Mouse (Mus musculus): Measurements from ENCODE around the gene Tmem91.
"Not testable (repeated sequence)": the region's sequence is repeated elsewhere in the genome, so short reads cannot be mapped to it uniquely, and the experiment has no call there.

The Tmem91 gene

GRCm38 (mm10) chr7:25674719-25675300, at the start of gene Tmem91:
Gene Tmem91 (minus strand): TSS chr7:25675166.
- Histone ChIP-seq H3K36me3 (ENCODE audit: insufficient read depth, low read length) (peaks cover 24% of the 10 kb centered on the region), H3K4me3 (replicated peaks; ENCODE audit: low read length) (peak within 1 kb of the TSS; percentile 81), H3K27me3 (ENCODE audit: insufficient read depth, low read length) (peaks cover 46% of the 10 kb centered on the region), H3K9me3 (ENCODE audit: low read length) (no peaks in the 10 kb centered on the region), H3K4me1 (replicated peaks; ENCODE audit: low read depth, low read length) (peaks cover 53% of the 10 kb centered on the region)
- TF ChIP-seq CTCF (conservative IDR thresholded peaks at IDR 0.05; ENCODE audit: low read length) (no peak), NANOG (IDR thresholded peaks at IDR 0.05; ENCODE audit: borderline replicate concordance, low read length) (no peak), POU5F1 (IDR thresholded peaks at IDR 0.05; ENCODE audit: borderline replicate concordance, low read length) (no peak)

DNA sequence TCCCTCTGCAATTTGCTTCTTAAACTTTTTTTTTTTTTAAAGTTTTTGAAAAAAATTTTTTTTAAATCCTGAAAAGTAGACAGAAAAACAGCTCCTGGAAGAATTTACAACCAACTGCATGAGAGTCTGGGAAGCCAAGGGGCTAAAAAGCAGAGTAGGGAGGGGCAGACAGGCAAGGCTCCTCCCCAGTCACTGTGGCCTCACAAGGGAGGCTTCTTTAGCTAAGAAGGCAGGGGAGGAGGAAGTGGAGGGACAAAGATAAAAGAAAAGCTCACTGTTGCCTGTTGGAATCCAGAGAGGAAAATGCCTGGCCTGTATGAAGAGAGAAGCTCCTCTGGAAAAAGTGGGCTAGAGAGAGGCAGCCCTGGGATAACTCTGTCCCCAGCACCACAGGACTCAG, 46.8 kb upstream of the Tmem91 start:
- H3K4me3 ChIP-seq (replicated peaks; ENCODE audit: low read length); H3K27me3 ChIP-seq (ENCODE audit: insufficient read depth, low read length); H3K9me3 ChIP-seq (ENCODE audit: low read length): not testable (repeated sequence)
- H3K4me1 ChIP-seq (replicated peaks; ENCODE audit: low read depth, low read length) = peaks cover 50% of the 10 kb centered on the region
- peaks cover 79% of the 10 kb centered on the region for H3K36me3 ChIP-seq (ENCODE audit: insufficient read depth, low read length)

DNA sequence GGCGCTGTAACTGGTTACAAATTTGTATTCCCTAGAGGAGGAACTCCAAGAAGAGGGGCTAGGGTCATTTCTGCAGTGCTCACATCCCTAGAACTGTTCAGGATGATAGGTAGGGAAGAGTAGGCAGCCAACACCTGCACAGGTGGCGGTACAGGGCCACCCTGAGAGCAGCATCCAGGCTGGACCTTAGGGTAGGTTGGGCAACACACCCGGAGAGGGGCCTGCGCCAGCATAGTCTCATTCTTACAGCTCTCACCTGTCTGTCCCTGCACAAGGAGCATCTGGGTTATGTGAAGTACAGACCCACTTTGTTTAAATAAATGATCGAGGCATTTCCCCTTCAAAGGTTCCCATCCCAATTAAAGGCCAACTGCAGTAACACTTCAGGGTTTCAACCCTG, 45.8 kb upstream of the Tmem91 start:
- peaks cover 79% of the 10 kb centered on the region for H3K36me3 ChIP-seq (ENCODE audit: insufficient read depth, low read length)
- peaks cover 49% of the 10 kb centered on the region for H3K4me1 ChIP-seq (replicated peaks; ENCODE audit: low read depth, low read length)
- H3K27me3 ChIP-seq (ENCODE audit: insufficient read depth, low read length) = no peaks in the 10 kb centered on the region
- TF ChIP-seq NANOG (IDR thresholded peaks at IDR 0.05; ENCODE audit: borderline replicate concordance, low read length) (no peak), POU5F1 (IDR thresholded peaks at IDR 0.05; ENCODE audit: borderline replicate concordance, low read length) (no peak), CTCF (conservative IDR thresholded peaks at IDR 0.05; ENCODE audit: low read length) (no peak)
- H3K9me3 ChIP-seq (ENCODE audit: low read length) = no peaks in the 10 kb centered on the region
- H3K4me3 ChIP-seq (replicated peaks; ENCODE audit: low read length) = no peak overlapping the region

- peak overlapping the region; percentile 87 for H3K4me3 ChIP-seq (replicated peaks; ENCODE audit: low read length)
- H3K9me3 ChIP-seq (ENCODE audit: low read length) = no peaks in the 10 kb centered on the region
- H3K36me3 ChIP-seq (ENCODE audit: insufficient read depth, low read length) = peaks cover 79% of the 10 kb centered on the region
- no peak for TF ChIP-seq NANOG (IDR thresholded peaks at IDR 0.05; ENCODE audit: borderline replicate concordance, low read length)
- peak; percentile 94 for TF ChIP-seq CTCF (conservative IDR thresholded peaks at IDR 0.05; ENCODE audit: low read length)
- TF ChIP-seq POU5F1 (IDR thresholded peaks at IDR 0.05; ENCODE audit: borderline replicate concordance, low read length) = no peak
- H3K4me1 ChIP-seq (replicated peaks; ENCODE audit: low read depth, low read length) = peaks cover 57% of the 10 kb centered on the region
- H3K27me3 ChIP-seq (ENCODE audit: insufficient read depth, low read length) = no peaks in the 10 kb centered on the region
Measured at GRCm38 (mm10) chr7:25719761-25720610, 45.0 kb upstream of the Tmem91 start.

- TF ChIP-seq POU5F1 (IDR thresholded peaks at IDR 0.05; ENCODE audit: borderline replicate concordance, low read length) = no peak
- TF ChIP-seq CTCF (conservative IDR thresholded peaks at IDR 0.05; ENCODE audit: low read length) = no peak
- TF ChIP-seq NANOG (IDR thresholded peaks at IDR 0.05; ENCODE audit: borderline replicate concordance, low read length) = no peak
- Histone ChIP-seq H3K9me3 (ENCODE audit: low read length) (no peaks in the 10 kb centered on the region), H3K4me1 (replicated peaks; ENCODE audit: low read depth, low read length) (peaks cover 68% of the 10 kb centered on the region), H3K36me3 (ENCODE audit: insufficient read depth, low read length) (peaks cover 79% of the 10 kb centered on the region), H3K27me3 (ENCODE audit: insufficient read depth, low read length) (no peaks in the 10 kb centered on the region), H3K4me3 (replicated peaks; ENCODE audit: low read length) (peak within 1 kb of the TSS; percentile 87)
Measured at GRCm38 (mm10) chr7:25718788-25719417, 43.9 kb upstream of the Tmem91 start, which contains the start of gene Ccdc97. Gene Ccdc97 (minus strand): TSS chr7:25719088.

- Histone ChIP-seq H3K9me3 (ENCODE audit: low read length) (no peaks in the 10 kb centered on the region), H3K27me3 (ENCODE audit: insufficient read depth, low read length) (no peaks in the 10 kb centered on the region), H3K4me1 (replicated peaks; ENCODE audit: low read depth, low read length) (peaks cover 72% of the 10 kb centered on the region), H3K4me3 (replicated peaks; ENCODE audit: low read length) (no peak overlapping the region; the same call in 1 of the 2 replicates), H3K36me3 (ENCODE audit: insufficient read depth, low read length) (peaks cover 79% of the 10 kb centered on the region)
- TF ChIP-seq NANOG (IDR thresholded peaks at IDR 0.05; ENCODE audit: borderline replicate concordance, low read length) (no peak), CTCF (conservative IDR thresholded peaks at IDR 0.05; ENCODE audit: low read length) (no peak), POU5F1 (IDR thresholded peaks at IDR 0.05; ENCODE audit: borderline replicate concordance, low read length) (no peak)
Measured at GRCm38 (mm10) chr7:25717478-25717877, 42.5 kb upstream of the Tmem91 start.

- no peaks in the 10 kb centered on the region for H3K27me3 ChIP-seq (ENCODE audit: insufficient read depth, low read length)
Measured at GRCm38 (mm10) chr7:25715731-25716271, 40.8 kb upstream of the Tmem91 start.

DNA sequence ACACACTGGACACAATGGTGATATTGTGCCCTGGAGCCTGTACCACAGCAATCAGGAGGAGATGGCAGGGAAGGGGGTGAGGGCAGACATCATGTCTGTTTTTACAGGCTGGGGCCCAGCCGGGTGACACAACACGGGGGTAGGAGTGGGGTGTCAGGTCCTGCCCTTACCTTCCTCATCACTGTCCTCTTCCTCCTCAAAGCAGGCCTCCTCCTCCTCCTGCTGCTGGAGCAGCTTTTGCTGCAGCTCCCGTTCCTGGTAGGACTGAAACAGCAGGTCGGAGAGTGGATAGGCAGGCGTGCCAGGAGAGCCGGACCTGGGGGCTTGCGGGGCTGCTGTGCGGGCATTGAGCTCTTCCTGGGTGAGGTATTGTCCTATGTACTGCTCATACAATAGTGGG, 39.6 kb upstream of the Tmem91 start:
- TF ChIP-seq CTCF (conservative IDR thresholded peaks at IDR 0.05; ENCODE audit: low read length) (no peak), POU5F1 (IDR thresholded peaks at IDR 0.05; ENCODE audit: borderline replicate concordance, low read length) (no peak), NANOG (IDR thresholded peaks at IDR 0.05; ENCODE audit: borderline replicate concordance, low read length) (no peak)
- Histone ChIP-seq H3K36me3 (ENCODE audit: insufficient read depth, low read length) (peaks cover 63% of the 10 kb centered on the region), H3K27me3 (ENCODE audit: insufficient read depth, low read length) (no peaks in the 10 kb centered on the region), H3K4me1 (replicated peaks; ENCODE audit: low read depth, low read length) (peaks cover 82% of the 10 kb centered on the region), H3K4me3 (replicated peaks; ENCODE audit: low read length) (no peak overlapping the region), H3K9me3 (ENCODE audit: low read length) (no peaks in the 10 kb centered on the region)

More at GRCm38 (mm10) chr7:25715731-25716271, 40.8 kb upstream of the Tmem91 start:
- peaks cover 81% of the 10 kb centered on the region for H3K4me1 ChIP-seq (replicated peaks; ENCODE audit: low read depth, low read length)
- H3K9me3 ChIP-seq (ENCODE audit: low read length) = no peaks in the 10 kb centered on the region
- TF ChIP-seq CTCF (conservative IDR thresholded peaks at IDR 0.05; ENCODE audit: low read length) (no peak), POU5F1 (IDR thresholded peaks at IDR 0.05; ENCODE audit: borderline replicate concordance, low read length) (no peak), NANOG (IDR thresholded peaks at IDR 0.05; ENCODE audit: borderline replicate concordance, low read length) (no peak)
- peak overlapping the region; percentile 58 for H3K4me3 ChIP-seq (replicated peaks; ENCODE audit: low read length)
- peaks cover 75% of the 10 kb centered on the region for H3K36me3 ChIP-seq (ENCODE audit: insufficient read depth, low read length)
